Mouse (Mus musculus) stomach, adult 2 months (tissue): ENCODE results near the gene BC024063. TPM values are rescaled to one million over a fixed set of nuclear protein-coding genes. Genes with fewer than 3 reads are reported as not detected.

Experiments
- polyA plus RNA-seq: library from polyadenylated mRNA; depleted of rRNA; stranded (reverse); fragments of >200 nt; gene quantifications from 2 replicates; pipeline ENCODE4 v1.2.3, GENCODE M21; 2012; rRNA removed

The BC024063 gene
- polyA plus RNA-seq = not detected in 2 replicates

GRCm38 (mm10) chr10:82082728-82083621 is at the start of gene BC024063:
BC024063 (plus strand) TSS chr10:82083353.

DNA sequence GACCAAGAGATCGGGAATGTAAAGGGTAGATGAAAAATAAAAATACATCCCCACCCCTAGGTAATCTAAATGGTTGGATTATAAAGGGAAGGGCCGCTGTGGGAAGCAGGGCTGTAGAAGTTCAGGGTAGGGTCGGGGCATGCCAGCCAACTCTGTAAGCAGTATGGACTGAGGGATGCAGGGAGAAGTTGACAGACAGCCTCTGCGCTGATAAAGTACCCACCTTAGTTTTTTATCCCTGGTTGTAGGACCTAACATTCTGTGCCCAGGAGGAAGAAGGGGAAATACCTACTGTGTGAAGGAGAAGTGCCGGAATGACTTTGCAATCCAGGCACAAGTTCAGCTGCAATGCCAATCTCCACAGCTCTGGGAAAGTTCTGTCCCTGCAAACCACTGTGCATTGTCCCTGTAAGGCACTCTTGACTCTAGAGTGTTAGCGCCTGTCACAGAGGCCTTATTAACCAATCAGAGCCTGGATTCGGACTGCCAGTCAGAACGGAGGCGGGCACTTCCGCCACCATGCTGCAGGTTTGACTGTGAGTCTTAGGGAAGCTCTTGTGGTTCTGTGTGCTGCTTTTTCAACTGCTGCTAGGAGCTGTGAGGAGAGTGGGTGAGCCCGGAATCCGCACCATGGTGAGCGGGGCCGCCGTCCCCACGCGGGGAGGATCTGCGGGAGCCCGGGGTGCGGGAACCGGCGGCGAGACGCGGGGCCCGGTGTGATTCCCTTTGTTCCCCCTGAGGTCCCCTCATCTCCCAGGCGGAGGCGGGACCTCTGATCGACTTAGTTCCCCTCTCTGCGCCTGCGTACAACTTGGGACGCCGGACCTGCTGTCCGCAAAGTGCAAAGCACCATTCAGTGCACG is 35.3 kb upstream of the BC024063 start, which contains the start of gene Zfp873:
Gene Zfp873 (plus strand): TSS at position 527 of the 863 bp plus-strand sequence.

GRCm38 (mm10) chr10:82127850-82128401 is 44.8 kb downstream of the BC024063 start, which contains the start of gene AU041133:
AU041133 (plus strand) TSS chr10:82128013.

Other genes with a start within 250 kb of the BC024063 start
- gene Gm32687, start 219.4 kb upstream of the BC024063 start, polyA plus RNA-seq = 0.04 TPM in 1 of 2 replicates, not detected in the other
- gene Zfp781, start 152.9 kb upstream of the BC024063 start, polyA plus RNA-seq = not detected in 2 replicates
- 0.03 and 0.05 TPM in 2 replicates for gene Zfp873, start 35.2 kb upstream of the BC024063 start, polyA plus RNA-seq
- gene AU041133, start 44.7 kb downstream of the BC024063 start, polyA plus RNA-seq = 0.02 TPM in 1 of 2 replicates, not detected in the other
- gene Zfp938, start 157.9 kb downstream of the BC024063 start, polyA plus RNA-seq = 0.03 TPM in 1 of 2 replicates, not detected in the other
- not detected in 2 replicates for gene 4932415D10Rik, start 233.2 kb downstream of the BC024063 start, polyA plus RNA-seq